Mouse (Mus musculus): Measurements from ENCODE around the gene Esrrg. TPM values are rescaled to one million over a fixed set of nuclear protein-coding genes. Genes with fewer than 3 reads are reported as not detected.
A peak's percentile ranks its signal among the peaks of the same experiment; 100 is the strongest.

Gene Esrrg
- total and polyA plus RNA-seq, 3 experiments: 0.01 TPM; not detected in 2

GRCm38 (mm10) chr1:187706046-187706445 is 97.5 kb downstream of the Esrrg start:
- no peaks in the 10 kb centered on the region for H3K27me3 ChIP-seq (ENCODE audit: control insufficient read depth in 1 of 2, insufficient read depth in 2 of 2, low read length in 2 of 2)
- H3K27ac ChIP-seq (ENCODE audit: control insufficient read depth, low read depth, low read length): peak overlapping the region; percentile 84
- no peaks in the 10 kb centered on the region for H3K9me3 ChIP-seq (replicated peaks; ENCODE audit: insufficient read depth, low read length)
- peaks cover 13 to 23% of the 10 kb centered on the region in 2 experiments for H3K4me1 ChIP-seq (ENCODE audit: control insufficient read depth in 1 of 2, insufficient read depth in 2 of 2, low read length in 2 of 2)
- H3K9ac ChIP-seq (ENCODE audit: control insufficient read depth, low read depth, low read length, poor library complexity, severe bottlenecking): peak overlapping the region; percentile 37
- H3K79me2 ChIP-seq (ENCODE audit: control insufficient read depth, insufficient read depth, low read length, poor library complexity): no peaks in the 10 kb centered on the region
- no peak for TF ChIP-seq ZKSCAN1 (IDR thresholded peaks at IDR 0.05; ENCODE audit: low read depth, low read length)
- no peak for TF ChIP-seq MXI1 (IDR thresholded peaks at IDR 0.05; ENCODE audit: low read depth, low read length)
- TF ChIP-seq TCF12 (IDR thresholded peaks at IDR 0.05; ENCODE audit: low read depth, low read length): peak; percentile 84
- TF ChIP-seq ETS1 (IDR thresholded peaks at IDR 0.05; ENCODE audit: low read depth, low read length): peak; percentile 48; the same call in 1 of the 2 replicates
- 0 out of 2 replicates have a peak, but pooled peaks have one; percentile 24 for TF ChIP-seq RCOR1 (IDR thresholded peaks at IDR 0.05; ENCODE audit: low read depth, low read length)
- TF ChIP-seq GATA1 (IDR thresholded peaks at IDR 0.05; ENCODE audit: low read depth, low read length): peak; percentile 48
- no peak for TF ChIP-seq GABPA (IDR thresholded peaks at IDR 0.05; ENCODE audit: low read depth, low read length)
- TF ChIP-seq EP300 (IDR thresholded peaks at IDR 0.05; ENCODE audit: low read depth in 1 of 2, low read length in 2 of 2): peak in 1 of 2 experiments; percentile 72; a peak in 2 of 4 replicates
- peak; percentile 45 for DNase-seq (ENCODE audit: low read depth, low spot score)
- H3K4me3 ChIP-seq (ENCODE audit: control insufficient read depth in 1 of 2, insufficient read depth in 1 of 2, low read depth in 2 of 2, low read length in 2 of 2): peak overlapping the region; percentile 40 to 46
- H3K36me3 ChIP-seq (ENCODE audit: control insufficient read depth in 1 of 2, insufficient read depth in 2 of 2, low read length in 2 of 2): peaks cover 0 to 19% of the 10 kb centered on the region in 2 experiments; a peak in 2 of 4 replicates

- Histone ChIP-seq H3K4me3 (ENCODE audit: control insufficient read depth in 1 of 2, insufficient read depth in 1 of 2, low read depth in 2 of 2, low read length in 2 of 2) (no peak overlapping the region), H3K79me2 (ENCODE audit: control insufficient read depth, insufficient read depth, low read length, poor library complexity) (no peaks in the 10 kb centered on the region), H3K9ac (ENCODE audit: control insufficient read depth, low read depth, low read length, poor library complexity, severe bottlenecking) (no peak overlapping the region), H3K36me3 (ENCODE audit: control insufficient read depth in 1 of 2, insufficient read depth in 2 of 2, low read length in 2 of 2) (peaks cover 0 to 11% of the 10 kb centered on the region in 2 experiments; a peak in 2 of 4 replicates), H3K9me3 (replicated peaks; ENCODE audit: insufficient read depth, low read length) (no peaks in the 10 kb centered on the region), H3K27ac (ENCODE audit: control insufficient read depth, low read depth, low read length) (no peak overlapping the region), H3K4me1 (ENCODE audit: control insufficient read depth in 1 of 2, insufficient read depth in 2 of 2, low read length in 2 of 2) (peaks cover 4 to 18% of the 10 kb centered on the region in 2 experiments), H3K27me3 (ENCODE audit: control insufficient read depth in 1 of 2, insufficient read depth in 2 of 2, low read length in 2 of 2) (no peaks in the 10 kb centered on the region)
- DNase-seq (ENCODE audit: low read depth, low spot score): no peak
- TF ChIP-seq CTCF (IDR thresholded peaks at IDR 0.05 in 2 of 3, conservative IDR thresholded peaks at IDR 0.05 in 1 of 3; ENCODE audit: control insufficient read depth in 1 of 3, insufficient read depth in 1 of 3, low read depth in 2 of 3, low read length in 3 of 3, poor library complexity in 1 of 3, severe bottlenecking in 1 of 3): no peak
- TF ChIP-seq MYC (IDR thresholded peaks at IDR 0.05; ENCODE audit: low read depth, low read length): no peak
- TF ChIP-seq TBP (IDR thresholded peaks at IDR 0.05; ENCODE audit: low read depth, low read length): no peak
- no peak for TF ChIP-seq SMC3 (IDR thresholded peaks at IDR 0.05; ENCODE audit: low read depth, low read length)
- no peak for TF ChIP-seq NELFE (IDR thresholded peaks at IDR 0.05; ENCODE audit: low read depth, low read length)
- TF ChIP-seq HCFC1 (IDR thresholded peaks at IDR 0.05; ENCODE audit: low read depth, low read length): no peak
- no peak for TF ChIP-seq POLR2AphosphoS2 (IDR thresholded peaks at IDR 0.05; ENCODE audit: low read length)
- TF ChIP-seq MAX (IDR thresholded peaks at IDR 0.05; ENCODE audit: low read length): no peak
- no peak for TF ChIP-seq ZC3H11A (IDR thresholded peaks at IDR 0.05; ENCODE audit: low read depth, low read length)
- TF ChIP-seq SIN3A (IDR thresholded peaks at IDR 0.05; ENCODE audit: low read length): no peak
- no peak for TF ChIP-seq ZMIZ1 (IDR thresholded peaks at IDR 0.05; ENCODE audit: low read depth, low read length)
- TF ChIP-seq NRF1 (IDR thresholded peaks at IDR 0.05; ENCODE audit: insufficient read depth, low read depth, low read length, poor library complexity, severe bottlenecking): no peak
- no peak for TF ChIP-seq MAFK (IDR thresholded peaks at IDR 0.05; ENCODE audit: borderline replicate concordance, low read depth, low read length)
- no peak for TF ChIP-seq BHLHE40 (IDR thresholded peaks at IDR 0.05; ENCODE audit: borderline replicate concordance, low read depth, low read length)
- no peak for TF ChIP-seq USF1 (IDR thresholded peaks at IDR 0.05; ENCODE audit: low read depth, low read length)
- TF ChIP-seq RAD21 (IDR thresholded peaks at IDR 0.05; ENCODE audit: low read depth, low read length): no peak
Measured at GRCm38 (mm10) chr1:187707176-187707575, 98.6 kb downstream of the Esrrg start.
